Comparison of ENCODE assay signal across 31 mouse cellular contexts in the genomic region with DNA sequence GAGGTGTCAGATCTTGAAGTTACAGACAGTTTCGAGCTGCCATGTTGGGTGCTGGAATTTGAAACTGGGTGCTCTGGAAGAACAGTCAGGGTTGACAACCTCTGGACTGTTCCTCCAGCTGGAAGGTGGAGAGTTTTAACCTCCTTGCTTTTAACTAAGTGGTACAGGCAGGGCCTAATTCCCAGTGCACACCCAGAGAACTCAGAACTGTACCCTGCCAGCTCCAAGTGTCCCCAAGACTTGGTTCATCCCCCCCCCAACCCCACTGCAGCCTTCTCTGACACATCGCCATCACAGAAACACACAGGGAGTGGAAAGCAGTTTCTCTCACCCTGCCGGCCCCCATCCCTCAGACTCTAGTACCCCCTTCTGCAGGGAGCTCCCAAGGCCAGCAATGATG.
"Had no signal": no experiment of that assay in that cellular context is flagged by ENCODE, and none has a peak within 500 bp of the region (broad histone marks: within the 10 kb centered on the region; RNA-seq: fewer than 3 reads in every experiment).

No protein-coding gene starts in this region.

- DNase-seq: left cerebral cortex, postnatal 4 days; liver; liver, embryonic 13.5 days; liver, postnatal 0 days; lung, adult 18-20 months; lung, adult 2 months; lung, embryonic 14.5 days; lung, postnatal 10 days; lung, postnatal 14 days; lung, postnatal 36 days; lung, postnatal 4 days; midbrain, embryonic 14.5 days had no signal

- H3K4me1 ChIP-seq: liver, embryonic 13.5 days; liver, embryonic 15.5 days had no signal

- H3K27ac ChIP-seq: left cerebral cortex, adult 2 months; limb, embryonic 10.5 days; limb, embryonic 12.5 days; limb, embryonic 13.5 days; limb, embryonic 15.5 days; liver, embryonic 12.5 days; liver, embryonic 13.5 days; liver, embryonic 14.5 days; liver, embryonic 15.5 days; lung, embryonic 15.5 days; macrophage; midbrain, embryonic 10.5 days; midbrain, embryonic 12.5 days; midbrain, embryonic 13.5 days; midbrain, embryonic 15.5 days; neural tube, embryonic 12.5 days had no signal

- H3K9ac ChIP-seq: limb, embryonic 12.5 days; limb, embryonic 13.5 days; limb, embryonic 15.5 days; liver, embryonic 12.5 days; liver, embryonic 13.5 days; liver, embryonic 14.5 days; liver, embryonic 15.5 days; liver, postnatal 0 days; lung, embryonic 14.5 days; lung, embryonic 15.5 days; midbrain, embryonic 12.5 days; midbrain, embryonic 13.5 days; midbrain, embryonic 15.5 days; neural tube, embryonic 12.5 days had no signal

- H3K27me3 ChIP-seq: neural tube, embryonic 12.5 days had no signal

- H3K4me3 ChIP-seq: left cerebral cortex, adult 2 months; limb, embryonic 10.5 days; limb, embryonic 12.5 days; limb, embryonic 13.5 days; limb, embryonic 15.5 days; liver, embryonic 12.5 days; liver, embryonic 13.5 days; liver, embryonic 15.5 days; lung, embryonic 15.5 days; megakaryocyte, embryonic 14.5 days; midbrain, embryonic 10.5 days; midbrain, embryonic 12.5 days; midbrain, embryonic 13.5 days; midbrain, embryonic 15.5 days; myocyte; neural tube, embryonic 12.5 days had no signal

- H3K9me3 ChIP-seq: limb, embryonic 10.5 days; limb, embryonic 12.5 days; limb, embryonic 13.5 days; limb, embryonic 15.5 days; liver, embryonic 12.5 days; liver, embryonic 13.5 days; liver, embryonic 15.5 days; lung, embryonic 15.5 days; megakaryocyte, embryonic 14.5 days; midbrain, embryonic 10.5 days; midbrain, embryonic 12.5 days; midbrain, embryonic 13.5 days; midbrain, embryonic 15.5 days; neural tube, embryonic 12.5 days had no signal

- ATAC-seq: liver, embryonic 12.5 days; liver, postnatal 0 days; lung, postnatal 0 days; midbrain, embryonic 13.5 days; midbrain, embryonic 15.5 days had no signal

- H3K36me3 ChIP-seq: limb, embryonic 10.5 days; limb, embryonic 12.5 days; limb, embryonic 13.5 days; limb, embryonic 15.5 days; liver, embryonic 12.5 days; liver, embryonic 13.5 days; liver, embryonic 15.5 days; lung, embryonic 15.5 days; midbrain, embryonic 10.5 days; midbrain, embryonic 12.5 days; midbrain, embryonic 13.5 days; midbrain, embryonic 15.5 days; neural tube, embryonic 12.5 days had no signal

- H3K4me2 ChIP-seq: limb, embryonic 12.5 days; limb, embryonic 13.5 days; limb, embryonic 15.5 days; liver, embryonic 11.5 days; liver, embryonic 12.5 days; liver, embryonic 13.5 days; liver, embryonic 15.5 days; lung, embryonic 14.5 days; lung, embryonic 15.5 days; midbrain, embryonic 12.5 days; midbrain, embryonic 13.5 days; midbrain, embryonic 15.5 days; neural tube, embryonic 12.5 days had no signal
